Mouse (Mus musculus): ENCODE results near the gene Hist1h2bc. TPM values are rescaled to one million over a fixed set of nuclear protein-coding genes. Genes with fewer than 3 reads are reported as not detected.

Gene Hist1h2bc
- polyA plus RNA-seq, 1 experiment, result 16.8 TPM

GRCm38 (mm10) chr13:23725213-23725612 is 41.2 kb downstream of the Hist1h2bc start:
- no peaks in the 10 kb centered on the region for H3K36me3 ChIP-seq (ENCODE audit: control insufficient read depth, insufficient read depth)
- H3K4me3 ChIP-seq (ENCODE audit: insufficient read depth, poor library complexity, severe bottlenecking), result no peak overlapping the region
- no peaks in the 10 kb centered on the region for H3K27me3 ChIP-seq (ENCODE audit: control insufficient read depth, insufficient read depth, insufficient read length)
- no peak overlapping the region for H3ac ChIP-seq (ENCODE audit: control insufficient read depth, insufficient read length, low read depth)
- no peaks in the 10 kb centered on the region for H3K79me2 ChIP-seq (ENCODE audit: control insufficient read depth, insufficient read depth)
- H3K79me3 ChIP-seq (ENCODE audit: low read depth), result no peaks in the 10 kb centered on the region
- TF ChIP-seq MYOG (IDR thresholded peaks at IDR 0.05; ENCODE audit: control insufficient read depth, extremely low read depth, insufficient read length) (no peak), MYOD1 (IDR thresholded peaks at IDR 0.05; ENCODE audit: control insufficient read depth, insufficient read length, low read depth) (no peak), CTCF (IDR thresholded peaks at IDR 0.05; ENCODE audit: control insufficient read depth, insufficient read depth, insufficient read length) (no peak), FOSL1 (IDR thresholded peaks at IDR 0.05; ENCODE audit: insufficient read depth, low read length, poor library complexity, severe bottlenecking) (no peak), MAX (IDR thresholded peaks at IDR 0.05) (no peak), CEBPB (IDR thresholded peaks at IDR 0.05; ENCODE audit: low read depth) (no peak), USF1 (IDR thresholded peaks at IDR 0.05; ENCODE audit: low read depth) (no peak)

DNA sequence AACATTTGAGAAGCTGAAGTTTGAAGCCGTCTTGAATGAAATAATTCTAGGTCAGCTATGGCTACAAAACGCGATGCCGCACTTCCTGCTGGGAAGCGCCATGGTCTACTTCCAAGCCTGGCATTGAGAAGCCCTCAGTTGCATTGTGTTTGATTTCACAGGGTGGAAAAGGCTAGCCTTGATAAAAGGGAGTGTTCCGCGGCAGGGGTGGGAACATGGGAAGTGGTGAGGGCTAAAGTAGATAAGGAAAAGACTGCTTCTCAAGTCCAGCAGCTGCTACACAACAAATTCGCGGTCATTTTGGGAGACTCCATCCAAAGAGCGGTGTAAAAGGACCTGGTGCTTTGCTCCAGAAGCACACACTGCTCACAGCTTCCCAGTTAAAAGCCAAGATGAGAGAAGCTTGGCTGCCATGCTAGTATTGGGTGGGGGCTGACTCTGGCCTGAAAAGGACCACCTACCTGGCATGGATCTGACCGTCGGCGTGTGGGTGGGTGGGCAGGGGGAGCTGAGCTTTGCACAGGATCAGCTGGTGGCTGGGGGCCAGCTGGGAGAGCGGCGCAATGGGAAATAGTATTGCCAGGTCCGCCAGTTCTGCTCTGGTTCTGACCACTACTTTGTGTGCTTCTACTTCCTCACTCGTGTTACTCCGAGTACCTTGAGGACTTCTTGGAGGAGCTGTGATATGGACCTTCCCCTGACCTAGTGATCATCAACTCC is 44.6 kb downstream of the Hist1h2bc start:
- TF ChIP-seq MAX (IDR thresholded peaks at IDR 0.05) (no peak), CEBPB (IDR thresholded peaks at IDR 0.05; ENCODE audit: low read depth) (no peak), MYOG (IDR thresholded peaks at IDR 0.05; ENCODE audit: control insufficient read depth, extremely low read depth, insufficient read length) (no peak), MYOD1 (IDR thresholded peaks at IDR 0.05; ENCODE audit: control insufficient read depth, insufficient read length, low read depth) (no peak), CTCF (IDR thresholded peaks at IDR 0.05; ENCODE audit: control insufficient read depth, insufficient read depth, insufficient read length) (no peak), USF1 (IDR thresholded peaks at IDR 0.05; ENCODE audit: low read depth) (no peak), FOSL1 (IDR thresholded peaks at IDR 0.05; ENCODE audit: insufficient read depth, low read length, poor library complexity, severe bottlenecking) (no peak)
- no peaks in the 10 kb centered on the region for H3K79me3 ChIP-seq (ENCODE audit: low read depth)
- H3K4me3 ChIP-seq (ENCODE audit: insufficient read depth, poor library complexity, severe bottlenecking), result no peak overlapping the region
- no peaks in the 10 kb centered on the region for H3K27me3 ChIP-seq (ENCODE audit: control insufficient read depth, insufficient read depth, insufficient read length)
- no peaks in the 10 kb centered on the region for H3K36me3 ChIP-seq (ENCODE audit: control insufficient read depth, insufficient read depth)
- no peak overlapping the region for H3ac ChIP-seq (ENCODE audit: control insufficient read depth, insufficient read length, low read depth)
- no peaks in the 10 kb centered on the region for H3K79me2 ChIP-seq (ENCODE audit: control insufficient read depth, insufficient read depth)

GRCm38 (mm10) chr13:23729192-23729525 is 45.2 kb downstream of the Hist1h2bc start:
- H3ac ChIP-seq (ENCODE audit: control insufficient read depth, insufficient read length, low read depth), result no peak overlapping the region
- TF ChIP-seq USF1 (IDR thresholded peaks at IDR 0.05; ENCODE audit: low read depth), result no peak
- TF ChIP-seq MYOD1 (IDR thresholded peaks at IDR 0.05; ENCODE audit: control insufficient read depth, insufficient read length, low read depth), result no peak
- no peak for TF ChIP-seq MAX (IDR thresholded peaks at IDR 0.05)
- TF ChIP-seq FOSL1 (IDR thresholded peaks at IDR 0.05; ENCODE audit: insufficient read depth, low read length, poor library complexity, severe bottlenecking), result no peak
- TF ChIP-seq CTCF (IDR thresholded peaks at IDR 0.05; ENCODE audit: control insufficient read depth, insufficient read depth, insufficient read length), result no peak
- TF ChIP-seq CEBPB (IDR thresholded peaks at IDR 0.05; ENCODE audit: low read depth), result no peak
- TF ChIP-seq MYOG (IDR thresholded peaks at IDR 0.05; ENCODE audit: control insufficient read depth, extremely low read depth, insufficient read length), result no peak
- H3K27me3 ChIP-seq (ENCODE audit: control insufficient read depth, insufficient read depth, insufficient read length), result no peaks in the 10 kb centered on the region
- no peaks in the 10 kb centered on the region for H3K36me3 ChIP-seq (ENCODE audit: control insufficient read depth, insufficient read depth)
- no peaks in the 10 kb centered on the region for H3K79me3 ChIP-seq (ENCODE audit: low read depth)
- H3K4me3 ChIP-seq (ENCODE audit: insufficient read depth, poor library complexity, severe bottlenecking), result no peak overlapping the region
- no peaks in the 10 kb centered on the region for H3K79me2 ChIP-seq (ENCODE audit: control insufficient read depth, insufficient read depth)

- Histone ChIP-seq H3K27me3 (ENCODE audit: control insufficient read depth, insufficient read depth, insufficient read length) (no peaks in the 10 kb centered on the region), H3K36me3 (ENCODE audit: control insufficient read depth, insufficient read depth) (no peaks in the 10 kb centered on the region), H3K79me3 (ENCODE audit: low read depth) (no peaks in the 10 kb centered on the region), H3K79me2 (ENCODE audit: control insufficient read depth, insufficient read depth) (no peaks in the 10 kb centered on the region), H3K4me3 (ENCODE audit: insufficient read depth, poor library complexity, severe bottlenecking) (no peak overlapping the region), H3ac (ENCODE audit: control insufficient read depth, insufficient read length, low read depth) (no peak overlapping the region)
- TF ChIP-seq MYOD1 (IDR thresholded peaks at IDR 0.05; ENCODE audit: control insufficient read depth, insufficient read length, low read depth), result no peak
- TF ChIP-seq MAX (IDR thresholded peaks at IDR 0.05), result no peak
- TF ChIP-seq CTCF (IDR thresholded peaks at IDR 0.05; ENCODE audit: control insufficient read depth, insufficient read depth, insufficient read length), result no peak
- TF ChIP-seq MYOG (IDR thresholded peaks at IDR 0.05; ENCODE audit: control insufficient read depth, extremely low read depth, insufficient read length), result no peak
- no peak for TF ChIP-seq USF1 (IDR thresholded peaks at IDR 0.05; ENCODE audit: low read depth)
- TF ChIP-seq FOSL1 (IDR thresholded peaks at IDR 0.05; ENCODE audit: insufficient read depth, low read length, poor library complexity, severe bottlenecking), result no peak
- no peak for TF ChIP-seq CEBPB (IDR thresholded peaks at IDR 0.05; ENCODE audit: low read depth)
Observed at GRCm38 (mm10) chr13:23729706-23730105, 45.7 kb downstream of the Hist1h2bc start.

DNA sequence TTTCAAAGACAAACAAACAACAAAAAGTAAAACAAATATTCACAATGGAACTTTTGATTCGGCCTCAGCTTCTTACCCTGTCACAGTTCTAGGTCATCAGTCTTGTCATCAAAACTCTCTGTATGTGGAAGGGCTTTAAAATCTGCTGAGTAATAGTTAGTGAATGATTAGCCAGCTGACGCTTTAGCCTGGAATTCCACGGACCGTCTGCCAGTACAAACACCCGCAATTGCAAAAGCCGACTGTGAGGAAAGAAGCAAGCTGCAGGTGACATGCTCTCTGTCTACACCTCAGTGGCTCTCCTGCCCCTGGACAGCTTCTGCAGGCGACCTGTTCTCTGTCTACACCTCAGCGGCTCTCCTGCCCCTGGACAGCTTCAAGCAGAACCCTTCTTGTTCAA is 46.5 kb downstream of the Hist1h2bc start:
- H3K79me2 ChIP-seq (ENCODE audit: control insufficient read depth, insufficient read depth), result no peaks in the 10 kb centered on the region
- H3K79me3 ChIP-seq (ENCODE audit: low read depth), result no peaks in the 10 kb centered on the region
- no peak overlapping the region for H3K4me3 ChIP-seq (ENCODE audit: insufficient read depth, poor library complexity, severe bottlenecking)
- H3K36me3 ChIP-seq (ENCODE audit: control insufficient read depth, insufficient read depth), result no peaks in the 10 kb centered on the region
- no peaks in the 10 kb centered on the region for H3K27me3 ChIP-seq (ENCODE audit: control insufficient read depth, insufficient read depth, insufficient read length)
- no peak overlapping the region for H3ac ChIP-seq (ENCODE audit: control insufficient read depth, insufficient read length, low read depth)
- TF ChIP-seq CTCF (IDR thresholded peaks at IDR 0.05; ENCODE audit: control insufficient read depth, insufficient read depth, insufficient read length) (no peak), MYOD1 (IDR thresholded peaks at IDR 0.05; ENCODE audit: control insufficient read depth, insufficient read length, low read depth) (no peak), MYOG (IDR thresholded peaks at IDR 0.05; ENCODE audit: control insufficient read depth, extremely low read depth, insufficient read length) (no peak), MAX (IDR thresholded peaks at IDR 0.05) (no peak), USF1 (IDR thresholded peaks at IDR 0.05; ENCODE audit: low read depth) (no peak), CEBPB (IDR thresholded peaks at IDR 0.05; ENCODE audit: low read depth) (no peak), FOSL1 (IDR thresholded peaks at IDR 0.05; ENCODE audit: insufficient read depth, low read length, poor library complexity, severe bottlenecking) (no peak)
